Mouse (Mus musculus): ENCODE measurements around the gene Sema7a. TPM values are rescaled to one million over a fixed set of nuclear protein-coding genes. Genes with fewer than 3 reads are reported as not detected.

The Sema7a gene
- 10 to 100 TPM; 83.9 to 92.6 TPM for total RNA-seq (2021)

DNA sequence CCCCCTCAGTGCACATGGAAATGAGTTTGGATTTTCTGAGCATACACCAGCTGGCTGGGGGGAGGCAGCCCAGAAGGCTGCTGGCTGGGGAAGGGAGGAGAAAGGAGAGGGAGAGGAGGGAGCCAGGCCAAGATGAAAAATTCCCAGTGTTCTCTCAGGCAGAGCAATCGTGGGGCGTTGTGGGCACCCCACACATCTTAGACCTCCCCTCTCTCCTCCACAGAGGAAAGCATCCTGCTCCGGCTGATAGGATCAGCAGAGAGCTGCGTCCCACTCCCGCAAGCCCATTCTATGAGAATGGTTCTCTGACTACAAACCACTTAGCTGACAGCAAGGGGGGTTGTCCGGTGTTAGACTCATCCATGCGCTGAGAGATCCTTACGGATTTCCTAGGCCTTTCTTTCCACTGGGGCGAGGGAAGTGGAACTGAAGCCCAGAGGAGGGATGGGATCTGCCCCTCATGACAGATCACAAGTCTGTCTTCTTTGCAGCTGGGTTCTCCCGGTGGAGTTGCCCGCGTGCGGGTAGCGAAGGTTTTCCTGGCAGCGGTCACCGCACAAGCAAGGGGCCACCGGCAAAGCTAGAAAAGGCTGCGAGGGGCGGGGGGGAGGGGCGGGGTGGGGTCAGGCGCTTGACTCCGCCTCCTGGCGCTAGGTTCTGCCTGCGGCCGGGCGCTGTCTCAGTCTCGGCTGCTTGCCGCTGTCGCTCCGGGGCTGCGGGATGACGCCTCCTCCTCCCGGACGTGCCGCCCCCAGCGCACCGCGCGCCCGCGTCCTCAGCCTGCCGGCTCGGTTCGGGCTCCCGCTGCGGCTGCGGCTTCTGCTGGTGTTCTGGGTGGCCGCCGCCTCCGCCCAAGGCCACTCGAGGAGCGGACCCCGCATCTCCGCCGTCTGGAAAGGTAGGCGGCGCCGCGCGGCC lies at the start of gene Sema7a:
TSS of gene Sema7a (plus strand) at position 682 of the 918 bp plus-strand sequence.
- DNase-seq (ENCODE audit: extremely low spot score in 1 of 2, low spot score in 1 of 2): peak; percentile 69 to 80

DNA sequence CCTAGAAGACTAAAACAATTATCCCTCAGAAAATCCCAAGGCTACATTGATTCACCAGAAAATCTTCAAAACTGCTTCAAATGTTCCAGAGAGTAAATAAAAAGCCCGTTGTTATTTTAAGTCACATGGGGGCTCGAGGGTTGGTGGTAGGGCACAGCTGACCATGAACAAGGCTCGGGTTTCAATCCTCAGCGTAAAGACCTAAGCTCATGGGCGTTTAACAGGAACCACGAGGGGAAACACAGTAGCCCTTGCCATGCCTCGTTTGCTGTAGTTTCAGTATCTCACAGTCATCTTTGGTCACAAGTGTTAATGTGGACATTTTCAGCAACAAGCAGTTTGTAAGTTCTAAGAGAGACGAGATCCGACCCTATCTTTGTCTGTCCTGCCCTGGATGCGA lies 39.4 kb upstream of the Sema7a start:
- DNase-seq (ENCODE audit: extremely low spot score in 1 of 2, low spot score in 1 of 2): no peak

DNA sequence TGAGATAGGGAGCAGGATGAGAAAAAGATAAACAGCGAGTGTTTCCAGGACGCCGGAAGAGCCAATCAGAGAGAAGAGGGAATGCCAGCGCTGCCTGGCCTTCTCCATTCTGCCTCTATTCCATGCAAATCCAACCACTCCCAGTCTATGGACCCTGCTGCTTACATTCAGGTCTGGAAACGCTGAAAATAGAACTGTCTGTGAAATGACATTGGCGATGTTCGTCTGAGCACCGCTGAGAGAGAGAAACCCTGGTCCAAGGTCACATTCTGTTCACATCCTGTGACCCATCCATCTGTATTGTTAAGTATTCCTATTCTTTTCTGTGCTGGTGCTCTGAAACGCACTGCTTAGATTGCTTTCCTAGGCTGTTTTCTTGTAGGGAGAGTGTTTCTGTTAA lies 38.7 kb upstream of the Sema7a start:
- DNase-seq (ENCODE audit: extremely low spot score in 1 of 2, low spot score in 1 of 2): no peak

DNA sequence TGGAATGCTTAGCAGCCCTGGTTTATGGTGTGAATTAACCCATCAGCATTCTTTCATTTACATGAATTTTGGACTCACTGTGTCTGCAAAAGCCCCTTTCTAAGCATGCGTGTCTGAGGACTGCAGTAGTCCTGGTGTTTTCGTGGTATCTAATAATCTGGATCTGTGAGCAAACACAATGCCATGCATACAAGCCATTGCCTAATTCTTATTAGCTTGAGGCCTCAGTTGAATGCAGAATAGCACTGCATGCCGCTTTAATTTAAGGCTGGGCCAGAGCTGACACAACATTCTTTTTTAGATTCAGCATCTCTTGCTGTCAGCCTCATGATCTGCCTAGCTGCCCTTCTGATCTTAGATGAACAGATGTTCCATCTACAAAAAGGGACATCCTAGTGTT lies 38.3 kb upstream of the Sema7a start:
- DNase-seq (ENCODE audit: extremely low spot score in 1 of 2, low spot score in 1 of 2): no peak

DNA sequence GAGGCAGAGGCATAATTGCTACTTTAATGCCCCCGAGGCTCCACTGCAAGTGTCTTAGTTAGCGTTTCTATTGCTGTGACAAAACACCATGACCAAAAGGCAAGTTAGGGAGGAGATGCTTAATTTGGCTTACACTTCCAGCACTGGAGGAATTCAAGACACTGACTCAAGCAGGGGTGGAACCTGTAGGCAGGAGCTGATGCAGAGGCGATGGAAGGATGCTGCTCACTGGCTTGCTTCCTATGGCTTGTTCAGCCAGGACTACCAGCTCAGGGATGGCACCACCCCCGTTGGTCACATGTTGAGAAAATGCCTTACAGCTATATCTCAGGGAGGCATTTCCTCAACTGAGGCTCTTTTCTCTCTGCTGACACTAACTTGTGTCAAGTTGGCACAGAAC lies 37.8 kb upstream of the Sema7a start:
- DNase-seq (ENCODE audit: extremely low spot score in 1 of 2, low spot score in 1 of 2): no peak

DNA sequence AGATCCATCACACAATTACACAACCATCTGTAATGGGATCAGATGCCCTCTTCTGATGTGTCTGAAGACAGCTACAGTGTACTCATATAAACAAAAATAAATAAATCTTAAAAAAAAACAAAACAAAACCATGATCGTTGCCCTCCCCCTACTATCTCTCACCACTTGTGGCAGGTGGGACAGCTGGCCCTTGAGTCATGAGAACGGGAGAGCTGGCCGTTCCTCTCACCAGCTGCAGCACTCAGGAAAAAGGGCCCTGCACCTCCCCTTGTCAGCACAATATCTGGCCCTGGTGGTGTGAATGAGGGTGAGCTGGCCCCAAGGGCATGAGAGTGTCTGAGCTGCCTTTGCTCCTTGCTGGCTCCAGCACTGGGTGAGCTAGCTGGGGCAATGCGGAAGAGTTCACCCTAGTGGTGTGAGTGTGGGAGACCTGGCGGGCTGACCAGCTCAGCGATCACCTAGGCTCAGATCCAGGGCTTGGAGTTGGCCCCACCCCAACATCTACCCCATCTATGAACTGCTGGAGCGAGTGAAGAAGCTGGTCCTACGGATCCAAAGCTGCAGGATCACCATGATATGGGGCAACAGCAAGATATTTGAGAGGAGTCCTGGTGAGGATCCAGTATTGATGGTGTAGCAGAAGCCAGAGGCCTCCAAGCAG lies 36.2 kb upstream of the Sema7a start:
- no peak for DNase-seq (ENCODE audit: extremely low spot score in 1 of 2, low spot score in 1 of 2)

DNA sequence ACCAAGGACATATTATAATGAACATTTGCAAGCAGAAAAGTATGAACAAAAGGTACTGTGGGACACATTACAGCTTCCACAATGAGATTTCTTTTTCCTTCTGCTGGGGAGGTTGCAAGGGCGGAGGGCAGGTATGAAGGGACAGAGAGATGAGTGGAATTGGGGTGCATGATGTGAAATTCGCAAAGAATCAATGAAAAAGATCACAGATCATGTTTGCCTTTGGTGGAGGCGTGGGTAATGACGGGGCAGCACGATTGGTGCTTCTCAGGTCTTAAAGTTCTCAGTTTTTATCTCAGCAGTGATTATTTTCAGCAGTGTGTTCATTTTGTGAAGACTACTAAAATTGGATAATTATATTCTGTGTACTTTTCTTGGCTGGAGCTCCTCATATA lies 35.7 kb upstream of the Sema7a start:
- DNase-seq (ENCODE audit: extremely low spot score in 1 of 2, low spot score in 1 of 2): no peak

DNA sequence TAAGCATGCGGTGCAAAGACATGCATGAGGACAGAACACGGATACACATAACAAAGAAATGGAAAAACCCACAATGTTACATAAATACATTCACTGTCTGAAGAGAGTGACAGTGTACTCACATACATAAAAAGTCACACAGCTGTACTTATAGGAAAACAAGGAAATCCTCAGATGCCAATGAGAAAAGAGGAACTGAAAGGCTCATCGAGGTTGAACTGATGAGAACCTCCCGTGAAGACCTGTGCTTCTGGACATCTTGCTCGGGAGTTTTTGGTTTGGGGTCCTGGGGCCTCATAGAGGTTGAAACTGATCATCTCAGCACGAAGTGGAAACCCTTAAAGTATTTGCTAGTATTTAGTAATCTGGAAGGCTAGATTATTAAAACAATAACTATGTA lies 32.7 kb upstream of the Sema7a start:
- DNase-seq (ENCODE audit: extremely low spot score in 1 of 2, low spot score in 1 of 2): no peak

DNA sequence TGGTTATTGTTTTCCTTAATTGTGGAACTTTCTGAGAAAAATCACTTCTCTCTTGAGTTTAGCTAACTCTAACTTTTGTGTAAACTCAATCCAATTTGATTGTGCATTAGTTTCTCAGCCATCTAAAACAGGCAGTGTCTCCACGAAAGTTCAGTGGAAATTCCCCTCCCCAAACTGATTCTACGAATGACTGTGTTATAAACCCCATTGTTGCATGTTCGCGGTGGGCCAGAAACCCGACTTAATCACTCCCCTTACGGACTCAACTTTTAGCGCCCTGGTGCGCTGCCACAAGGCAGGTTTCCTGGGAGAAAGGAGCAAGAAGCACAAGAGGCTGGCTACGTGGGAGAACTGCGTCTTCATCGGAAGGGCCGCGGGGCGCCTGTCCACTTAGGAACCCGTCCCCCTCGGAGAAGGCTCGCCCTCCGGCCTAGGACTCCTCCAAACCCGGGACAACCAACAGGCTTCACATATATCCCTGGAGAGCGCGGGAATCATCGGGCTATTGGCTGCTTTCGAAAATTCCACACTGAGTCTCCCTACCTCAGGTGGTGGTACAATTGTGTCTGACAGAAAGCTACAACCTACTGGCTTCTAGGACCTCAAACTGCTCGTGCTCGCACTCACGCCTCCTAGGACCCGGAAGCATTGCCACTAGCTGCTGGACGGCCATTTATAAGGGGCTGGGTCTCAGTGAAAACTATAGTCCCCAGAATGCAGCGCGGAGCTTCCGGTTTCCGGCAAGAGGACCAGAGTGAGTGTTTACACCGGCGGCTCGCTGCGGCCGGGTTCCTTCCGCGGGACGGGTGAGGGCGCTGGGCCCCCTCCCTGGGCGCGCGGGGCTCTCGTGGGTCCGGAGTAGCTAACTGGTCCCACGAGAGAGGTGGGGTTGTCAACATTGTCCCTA lies 29.4 kb upstream of the Sema7a start, which contains the start of gene Ubl7:
TSS of gene Ubl7 (plus strand) at position 726 of the 907 bp plus-strand sequence.
- peak; percentile 71 to 79 for DNase-seq (ENCODE audit: extremely low spot score in 1 of 2, low spot score in 1 of 2)

DNA sequence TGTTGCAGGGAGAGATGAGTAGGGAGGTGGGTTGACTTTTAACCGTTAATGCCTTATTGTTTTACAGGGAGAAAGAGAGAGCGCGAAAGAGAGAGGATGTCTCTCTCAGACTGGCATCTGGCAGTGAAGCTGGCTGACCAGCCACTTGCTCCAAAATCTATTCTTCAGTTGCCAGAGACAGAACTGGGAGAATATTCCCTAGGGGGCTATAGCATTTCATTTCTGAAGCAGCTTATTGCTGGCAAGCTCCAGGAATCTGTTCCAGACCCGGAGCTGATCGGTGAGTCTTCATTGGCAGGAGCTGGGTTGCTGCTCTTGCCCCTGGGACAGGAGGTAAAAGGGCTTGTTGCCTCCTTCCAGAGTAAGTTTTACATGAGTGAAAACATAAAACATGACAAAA lies 27.3 kb upstream of the Sema7a start:
- no peak for DNase-seq (ENCODE audit: extremely low spot score in 1 of 2, low spot score in 1 of 2)

DNA sequence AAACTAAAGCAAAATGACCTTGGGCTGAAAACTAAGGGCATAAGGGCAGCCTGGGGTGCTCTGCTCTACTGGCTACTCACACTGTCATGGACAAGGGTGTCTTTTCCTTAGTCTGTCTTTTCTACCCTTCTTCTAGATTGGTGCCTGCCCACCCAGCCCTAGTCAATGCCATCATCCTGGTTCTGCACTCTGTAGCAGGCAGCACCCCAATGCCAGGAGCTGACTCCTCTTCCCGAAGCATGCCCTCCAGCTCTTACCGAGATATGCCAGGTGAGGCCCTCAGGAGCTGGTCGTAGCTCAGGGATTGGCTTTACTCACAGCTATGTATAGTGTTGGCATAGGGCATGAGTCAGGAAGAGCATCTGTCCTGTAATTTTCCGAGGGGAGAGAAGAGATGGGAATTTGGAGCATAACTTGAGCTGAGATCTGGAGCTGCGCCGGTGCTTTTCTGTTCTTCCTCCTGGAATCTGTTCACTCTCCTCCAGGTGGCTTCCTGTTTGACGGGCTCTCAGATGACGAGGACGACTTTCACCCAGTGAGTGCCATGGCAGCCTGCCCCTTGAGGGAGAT lies 18.3 kb upstream of the Sema7a start:
- no peak for DNase-seq (ENCODE audit: extremely low spot score in 1 of 2, low spot score in 1 of 2)

DNA sequence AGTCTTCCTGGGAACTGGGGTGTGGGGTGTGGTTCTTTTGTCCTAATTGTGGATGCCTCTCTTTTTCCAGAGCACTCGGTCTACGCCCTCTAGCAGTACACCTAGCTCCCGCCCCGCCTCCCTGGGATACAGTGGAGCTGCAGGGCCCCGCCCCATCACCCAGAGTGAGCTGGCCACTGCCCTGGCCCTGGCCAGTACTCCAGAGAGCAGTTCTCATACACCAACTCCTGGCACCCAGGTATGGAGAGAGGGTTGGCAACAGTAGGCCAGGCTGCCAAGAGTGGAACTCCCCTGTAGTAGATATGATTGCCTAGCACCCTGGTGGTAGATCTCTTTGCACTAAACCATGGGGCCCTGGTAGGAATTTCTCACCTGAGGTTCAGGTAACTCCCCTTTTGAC lies 17.5 kb upstream of the Sema7a start:
- no peak for DNase-seq (ENCODE audit: extremely low spot score in 1 of 2, low spot score in 1 of 2)

DNA sequence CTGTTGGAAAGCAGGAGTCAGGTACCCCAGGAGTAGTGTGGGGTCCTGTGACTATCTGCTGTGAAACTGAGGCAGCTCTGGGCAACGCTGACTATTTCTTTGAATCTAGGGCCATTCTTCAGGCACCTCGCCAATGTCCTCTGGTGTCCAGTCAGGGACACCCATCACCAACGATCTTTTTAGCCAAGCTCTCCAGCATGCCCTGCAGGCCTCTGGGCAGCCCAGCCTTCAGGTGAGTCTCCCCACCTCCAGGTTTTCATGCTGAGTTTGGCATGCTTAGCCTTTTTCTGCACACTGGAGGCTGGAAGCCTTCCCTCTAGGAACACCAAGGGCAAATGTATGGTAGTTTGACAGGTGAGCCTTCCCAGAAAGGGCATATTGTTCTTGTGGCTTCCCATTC lies 16.9 kb upstream of the Sema7a start:
- no peak for DNase-seq (ENCODE audit: extremely low spot score in 1 of 2, low spot score in 1 of 2)

DNA sequence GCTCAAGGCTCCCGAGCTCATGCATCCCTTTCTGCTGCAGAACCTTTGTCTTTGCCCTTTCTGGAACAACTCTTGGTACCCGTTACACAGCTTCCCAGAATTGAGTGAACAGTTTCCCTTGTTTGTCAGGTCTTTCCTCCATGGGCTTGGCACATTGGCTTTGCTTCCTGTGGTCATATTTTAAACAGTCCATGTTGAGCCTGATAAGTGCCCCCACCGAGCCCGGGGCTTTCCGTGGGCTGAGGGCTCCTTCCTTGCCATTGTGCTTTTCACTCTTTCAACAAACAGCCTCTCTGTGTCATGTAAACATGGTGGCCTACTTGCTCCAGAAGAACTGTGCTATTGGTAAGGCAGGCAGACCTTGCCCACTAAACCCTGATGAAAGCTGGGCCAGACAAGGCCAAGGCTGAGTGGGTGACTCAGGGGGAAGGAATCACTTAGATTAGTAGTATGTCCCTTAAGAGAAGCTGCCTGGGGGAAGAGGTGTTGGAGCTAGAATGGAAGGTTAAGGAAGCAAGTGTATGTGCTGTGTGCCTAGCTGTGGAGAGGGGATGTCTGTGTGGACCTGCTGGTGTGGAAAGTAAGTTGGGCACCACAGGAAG lies 8.6 kb upstream of the Sema7a start:
- DNase-seq (ENCODE audit: extremely low spot score in 1 of 2, low spot score in 1 of 2): no peak

DNA sequence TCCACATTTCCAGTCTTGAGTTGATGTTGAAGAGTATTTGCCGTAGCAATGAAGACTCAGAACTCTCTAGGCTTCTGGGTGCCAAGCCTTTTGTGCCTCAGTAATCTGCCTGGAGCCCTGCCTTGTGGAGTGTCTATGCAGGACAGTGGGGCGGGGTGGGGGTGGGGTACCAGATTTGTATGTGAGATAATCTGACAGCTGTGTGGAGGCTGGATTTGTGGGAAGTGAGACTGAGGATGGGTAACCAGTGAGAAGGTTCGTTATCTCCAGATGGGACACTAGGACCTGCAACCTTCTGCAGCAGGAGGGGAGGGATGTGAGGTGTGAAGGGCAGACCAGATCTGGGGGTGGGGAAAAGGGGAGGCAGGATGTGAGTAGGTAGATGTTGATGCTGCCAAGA lies 7.7 kb upstream of the Sema7a start:
- no peak for DNase-seq (ENCODE audit: extremely low spot score in 1 of 2, low spot score in 1 of 2)

DNA sequence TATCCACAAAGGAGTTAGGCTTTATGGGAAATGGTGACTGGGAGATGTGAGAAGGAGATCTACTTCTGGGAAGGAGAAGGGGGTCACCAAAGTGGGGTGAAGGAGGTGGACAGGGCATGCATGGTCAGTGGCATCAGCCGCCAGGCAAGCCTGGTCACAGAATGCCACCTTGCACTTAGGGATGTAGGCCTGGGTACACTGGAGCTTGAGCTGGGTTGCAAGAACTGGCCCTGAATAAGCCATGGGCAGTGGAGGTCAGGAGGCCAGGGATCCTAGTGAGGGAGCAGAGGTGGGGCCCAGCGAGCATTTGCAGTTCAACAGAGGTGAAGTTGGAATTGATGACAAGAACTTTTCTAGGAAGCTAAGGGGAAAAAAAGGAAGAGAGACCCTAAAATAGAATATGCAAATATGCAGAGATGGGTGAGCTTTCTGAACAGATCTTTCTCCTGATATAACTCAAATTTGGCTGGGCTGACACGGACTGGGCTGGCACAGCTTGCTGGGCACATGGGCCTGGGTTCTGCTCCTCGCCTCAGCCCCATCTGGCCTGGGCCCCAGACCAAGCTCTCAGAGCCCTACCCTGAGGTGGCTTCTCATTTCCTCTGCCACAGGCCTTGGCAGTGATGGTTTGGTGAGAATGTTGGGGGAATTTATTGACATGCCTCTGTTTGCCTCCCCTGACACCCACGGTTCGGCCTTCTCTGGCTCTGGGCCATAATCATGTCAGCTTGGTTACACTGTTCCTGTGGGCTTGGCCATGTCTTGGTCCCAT lies 6.9 kb upstream of the Sema7a start:
- peak in 1 of 2 experiments; percentile 46 for DNase-seq (ENCODE audit: extremely low spot score in 1 of 2, low spot score in 1 of 2)

DNA sequence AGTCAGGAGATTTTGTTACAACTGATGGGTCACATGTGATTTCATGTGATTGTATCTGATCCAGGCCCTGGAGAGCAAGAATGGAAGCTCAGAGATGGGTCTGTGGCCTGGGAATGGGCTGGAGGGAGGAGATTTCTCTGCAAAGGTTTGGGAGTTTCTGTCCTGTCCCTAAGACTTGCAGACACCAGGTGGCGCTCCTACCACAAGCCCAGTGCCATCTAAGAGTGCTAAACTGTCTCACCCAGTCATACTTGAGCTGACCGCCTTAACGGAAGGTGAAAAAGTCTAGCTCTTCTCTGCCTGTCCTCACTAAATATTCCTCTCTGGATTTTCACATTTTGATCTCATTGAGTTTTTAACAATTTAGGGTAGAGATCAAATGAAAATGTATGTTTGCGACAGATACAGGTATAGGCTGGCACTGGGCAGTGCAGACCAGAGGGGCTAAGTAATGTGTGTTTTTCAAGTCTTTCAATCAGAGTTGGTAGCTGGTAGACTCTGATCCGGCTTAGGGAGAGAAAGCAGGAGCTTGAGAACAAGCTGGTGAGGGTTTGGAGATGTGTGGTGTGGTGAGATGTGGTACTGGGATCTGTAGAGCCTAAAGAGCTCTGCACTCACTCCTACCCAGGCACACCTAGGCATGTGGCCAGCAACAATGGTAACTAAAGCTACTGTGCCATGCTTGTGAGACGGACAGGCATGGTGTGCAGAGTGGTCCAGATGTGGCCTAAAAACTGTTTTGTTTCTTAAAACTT lies 4.1 kb upstream of the Sema7a start:
- DNase-seq (ENCODE audit: extremely low spot score in 1 of 2, low spot score in 1 of 2): peak; percentile 76 to 98

DNA sequence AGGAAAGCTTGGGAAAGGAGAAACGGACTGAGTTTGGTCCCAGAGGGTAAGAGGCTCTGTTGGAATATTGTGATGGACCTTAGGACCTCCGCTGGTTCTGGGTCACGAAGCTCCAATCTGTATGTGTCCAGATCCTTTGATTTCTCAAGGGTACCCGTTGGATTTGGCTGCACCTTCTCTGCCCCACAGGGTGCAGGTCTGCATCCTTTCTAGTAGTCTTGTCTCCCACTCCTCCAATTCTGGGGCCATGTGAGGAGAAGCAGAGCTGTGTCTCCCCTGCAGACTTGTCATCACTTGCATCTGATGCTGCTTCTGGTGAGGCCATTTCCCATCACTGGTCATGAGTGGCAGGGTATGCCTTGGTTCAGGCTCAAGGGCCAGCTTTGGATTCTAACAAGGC lies 2.7 kb upstream of the Sema7a start:
- no peak for DNase-seq (ENCODE audit: extremely low spot score in 1 of 2, low spot score in 1 of 2)

DNA sequence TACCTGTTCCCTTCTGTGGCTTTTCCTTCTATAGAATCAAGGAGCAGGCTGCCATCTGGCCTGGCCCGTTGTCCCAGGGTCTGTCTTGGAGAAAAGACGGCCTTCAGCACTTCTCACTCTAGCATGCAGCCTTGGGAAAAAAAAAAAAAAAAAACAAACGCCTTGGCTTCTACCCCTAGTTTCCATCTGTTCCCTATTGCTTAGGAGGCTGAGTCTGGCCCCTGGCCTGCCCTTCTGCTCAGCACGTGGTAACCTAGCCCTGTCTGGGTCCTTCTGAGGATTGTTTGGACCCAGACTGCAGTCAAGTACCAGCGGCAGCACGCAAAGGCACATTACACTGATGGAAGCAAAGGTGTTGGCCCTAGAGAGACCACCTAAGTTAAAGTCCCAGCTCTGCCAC lies 2.3 kb upstream of the Sema7a start:
- no peak for DNase-seq (ENCODE audit: extremely low spot score in 1 of 2, low spot score in 1 of 2)
